Mouse (Mus musculus): ENCODE measurements around the gene 4930469K13Rik. TPM values are rescaled to one million over a fixed set of nuclear protein-coding genes. Genes with fewer than 3 reads are reported as not detected.
"Not testable (repeated sequence)": the region's sequence is repeated elsewhere in the genome, so short reads cannot be mapped to it uniquely, and the experiment has no call there.

Gene 4930469K13Rik
- not detected in 2 replicates for polyA plus RNA-seq (2014; fragmentation: Nextera tagmentation; extraction: Ambion mirVana)

GRCm38 (mm10) chr11:34098422-34098821, at the start of gene 4930469K13Rik:
4930469K13Rik (minus strand) TSS chr11:34098554.
- Histone ChIP-seq H3K4me3 (ENCODE audit: low read depth, low read length) (no peak within 1 kb of the TSS), H3K27ac (ENCODE audit: low read depth, low read length) (no peak within 1 kb of the TSS), H3K36me3 (ENCODE audit: control insufficient read depth, insufficient read depth, low read length) (no peaks in the 10 kb centered on the region), H3K9me3 (ENCODE audit: control insufficient read depth, low read length) (no peaks in the 10 kb centered on the region), H3K4me1 (replicated peaks; ENCODE audit: control insufficient read depth, insufficient read depth, low read length) (no peaks in the 10 kb centered on the region), H3K9ac (ENCODE audit: low read length) (no peak within 1 kb of the TSS), H3K27me3 (ENCODE audit: control insufficient read depth, insufficient read depth, low read length) (no peaks in the 10 kb centered on the region), H3K4me2 (ENCODE audit: low read depth, low read length, severe bottlenecking) (no peak within 1 kb of the TSS)
- WGBS, result 85% methylated on average over 10 of the region's 10 CpGs
- DNase-seq (ENCODE audit: low spot score) (no peak), ATAC-seq (replicated peaks; ENCODE audit: low FRiP score) (no peak)

DNA sequence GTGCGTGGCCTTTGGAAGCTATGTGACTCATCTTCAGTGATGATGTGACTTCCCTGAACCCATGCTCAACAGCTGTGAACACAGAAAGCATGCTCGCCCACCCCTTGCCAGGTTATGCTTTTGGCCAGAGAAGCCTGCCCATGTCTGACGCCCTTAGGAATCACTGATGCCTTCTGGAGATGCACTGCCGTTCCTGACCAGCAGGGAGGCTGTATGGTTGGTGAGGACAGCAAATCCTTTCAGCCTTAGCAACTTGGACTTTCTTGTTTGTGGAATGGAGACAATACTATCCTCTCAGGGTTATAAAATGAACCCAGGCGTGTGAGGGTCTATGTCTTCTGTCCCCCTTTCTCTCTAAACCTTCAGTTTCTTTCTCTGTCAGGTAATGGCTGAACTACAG, 48.6 kb upstream of the 4930469K13Rik start:
- 74% methylated on average over 5 of the region's 5 CpGs for WGBS
- ATAC-seq (replicated peaks; ENCODE audit: low FRiP score), result no peak
- no peak overlapping the region for H3K9ac ChIP-seq (ENCODE audit: low read length)
- no peak overlapping the region for H3K4me3 ChIP-seq (ENCODE audit: low read depth, low read length)
- H3K27ac ChIP-seq (ENCODE audit: low read depth, low read length), result no peak overlapping the region
- no peaks in the 10 kb centered on the region for H3K4me1 ChIP-seq (replicated peaks; ENCODE audit: control insufficient read depth, insufficient read depth, low read length)
- DNase-seq (ENCODE audit: low spot score), result peak; percentile 46
- H3K36me3 ChIP-seq (ENCODE audit: control insufficient read depth, insufficient read depth, low read length), result no peaks in the 10 kb centered on the region
- H3K4me2 ChIP-seq (ENCODE audit: low read depth, low read length, severe bottlenecking), result no peak overlapping the region
- H3K27me3 ChIP-seq (ENCODE audit: control insufficient read depth, insufficient read depth, low read length), result peaks cover 2% of the 10 kb centered on the region; the same call in 1 of the 2 replicates
- no peaks in the 10 kb centered on the region for H3K9me3 ChIP-seq (ENCODE audit: control insufficient read depth, low read length)

- Histone ChIP-seq H3K27ac (ENCODE audit: low read depth, low read length) (no peak overlapping the region), H3K4me1 (replicated peaks; ENCODE audit: control insufficient read depth, insufficient read depth, low read length) (no peaks in the 10 kb centered on the region), H3K27me3 (ENCODE audit: control insufficient read depth, insufficient read depth, low read length) (peaks cover 5% of the 10 kb centered on the region; the same call in 1 of the 2 replicates), H3K4me2 (ENCODE audit: low read depth, low read length, severe bottlenecking) (no peak overlapping the region), H3K9me3 (ENCODE audit: control insufficient read depth, low read length) (no peaks in the 10 kb centered on the region), H3K4me3 (ENCODE audit: low read depth, low read length) (no peak overlapping the region), H3K36me3 (ENCODE audit: control insufficient read depth, insufficient read depth, low read length) (no peaks in the 10 kb centered on the region), H3K9ac (ENCODE audit: low read length) (no peak overlapping the region)
- no peak for DNase-seq (ENCODE audit: low spot score)
- ATAC-seq (replicated peaks; ENCODE audit: low FRiP score), result no peak
- WGBS, result 73% methylated on average over 4 of the region's 4 CpGs
These were observed 46.1 kb upstream of the 4930469K13Rik start for GRCm38 (mm10) chr11:34144421-34144820.

DNA sequence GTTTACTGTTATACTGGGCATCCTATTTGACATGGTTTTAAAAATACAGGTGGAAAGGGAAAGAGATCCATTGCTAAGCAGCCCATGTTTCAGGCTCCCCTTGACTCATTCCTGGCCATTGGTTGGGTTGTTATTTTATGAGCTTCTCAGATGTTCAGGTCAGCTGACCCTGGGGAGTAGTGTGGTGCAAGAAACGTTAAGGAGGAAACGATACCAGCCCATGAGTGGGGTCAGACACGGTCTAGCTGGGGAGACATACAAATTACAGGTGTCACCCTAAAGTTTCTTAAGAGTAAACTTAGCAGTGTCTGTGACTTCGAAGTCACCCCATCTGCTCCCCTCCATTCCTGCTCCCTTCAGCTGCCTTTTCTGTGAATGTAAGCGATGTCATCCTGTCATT, 45.6 kb upstream of the 4930469K13Rik start:
- WGBS, result 89% methylated on average over 5 of the region's 5 CpGs
- Histone ChIP-seq H3K27ac (ENCODE audit: low read depth, low read length) (no peak overlapping the region), H3K4me3 (ENCODE audit: low read depth, low read length) (no peak overlapping the region), H3K27me3 (ENCODE audit: control insufficient read depth, insufficient read depth, low read length) (peaks cover 5% of the 10 kb centered on the region; the same call in 1 of the 2 replicates), H3K4me1 (replicated peaks; ENCODE audit: control insufficient read depth, insufficient read depth, low read length) (no peaks in the 10 kb centered on the region), H3K9me3 (ENCODE audit: control insufficient read depth, low read length) (no peaks in the 10 kb centered on the region), H3K9ac (ENCODE audit: low read length) (no peak overlapping the region), H3K36me3 (ENCODE audit: control insufficient read depth, insufficient read depth, low read length) (no peaks in the 10 kb centered on the region), H3K4me2 (ENCODE audit: low read depth, low read length, severe bottlenecking) (no peak overlapping the region)
- no peak for ATAC-seq (replicated peaks; ENCODE audit: low FRiP score)
- DNase-seq (ENCODE audit: low spot score), result no peak

DNA sequence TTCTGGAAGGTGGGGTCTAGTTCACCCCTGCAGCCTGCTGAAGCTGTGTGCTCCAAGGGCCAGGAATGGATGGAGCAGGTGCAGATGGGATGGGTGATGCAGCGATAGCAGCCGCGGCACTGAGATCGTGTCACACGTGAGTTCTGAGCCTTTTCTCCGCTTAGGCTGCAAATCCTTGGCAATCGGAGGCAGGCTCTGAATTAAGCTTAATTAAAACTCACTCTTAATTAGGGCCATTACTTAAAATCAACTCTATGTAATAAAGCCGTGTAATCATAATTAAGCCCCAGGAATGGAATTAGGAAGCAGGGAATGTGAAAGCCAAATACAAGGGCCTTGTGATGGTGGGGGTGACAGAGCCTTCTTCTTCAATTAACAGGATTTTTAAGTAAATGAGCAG, 40.9 kb upstream of the 4930469K13Rik start:
- Histone ChIP-seq H3K4me3 (ENCODE audit: low read depth, low read length) (no peak overlapping the region), H3K9me3 (ENCODE audit: control insufficient read depth, low read length) (no peaks in the 10 kb centered on the region), H3K4me2 (ENCODE audit: low read depth, low read length, severe bottlenecking) (no peak overlapping the region), H3K4me1 (replicated peaks; ENCODE audit: control insufficient read depth, insufficient read depth, low read length) (no peaks in the 10 kb centered on the region), H3K9ac (ENCODE audit: low read length) (no peak overlapping the region), H3K36me3 (ENCODE audit: control insufficient read depth, insufficient read depth, low read length) (no peaks in the 10 kb centered on the region), H3K27ac (ENCODE audit: low read depth, low read length) (no peak overlapping the region), H3K27me3 (ENCODE audit: control insufficient read depth, insufficient read depth, low read length) (peaks cover 7% of the 10 kb centered on the region; the same call in 1 of the 2 replicates)
- 57% methylated on average over 8 of the region's 8 CpGs for WGBS
- DNase-seq (ENCODE audit: low spot score) (peak; percentile 44), ATAC-seq (replicated peaks; ENCODE audit: low FRiP score) (no peak)

DNA sequence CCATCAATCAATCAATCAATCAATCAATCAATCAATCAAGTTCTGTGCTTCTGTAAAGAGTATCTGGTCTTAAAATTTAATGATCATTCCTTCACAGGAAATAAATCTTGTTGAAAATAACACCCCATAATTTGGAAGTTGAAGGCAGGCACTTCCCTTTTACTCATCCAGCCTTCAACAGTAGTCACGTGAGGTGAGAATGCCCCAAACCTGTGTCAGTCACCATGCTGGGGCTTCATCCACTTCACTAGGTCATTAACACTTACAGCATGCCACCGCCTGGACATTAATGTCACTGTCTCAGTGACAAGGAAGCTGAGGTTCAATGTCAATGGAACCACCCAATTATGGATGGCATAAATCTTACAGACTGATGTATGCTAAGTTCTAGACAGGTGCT, 30.1 kb upstream of the 4930469K13Rik start:
- ATAC-seq (replicated peaks; ENCODE audit: low FRiP score), result no peak
- no peak for DNase-seq (ENCODE audit: low spot score)
- H3K36me3 ChIP-seq (ENCODE audit: control insufficient read depth, insufficient read depth, low read length), result no peaks in the 10 kb centered on the region
- H3K9ac ChIP-seq (ENCODE audit: low read length), result no peak overlapping the region
- H3K4me1 ChIP-seq (replicated peaks; ENCODE audit: control insufficient read depth, insufficient read depth, low read length), result no peaks in the 10 kb centered on the region
- no peaks in the 10 kb centered on the region for H3K9me3 ChIP-seq (ENCODE audit: control insufficient read depth, low read length)
- no peak overlapping the region for H3K27ac ChIP-seq (ENCODE audit: low read depth, low read length)
- H3K4me3 ChIP-seq (ENCODE audit: low read depth, low read length), result no peak overlapping the region
- H3K4me2 ChIP-seq (ENCODE audit: low read depth, low read length, severe bottlenecking), result no peak overlapping the region
- H3K27me3 ChIP-seq (ENCODE audit: control insufficient read depth, insufficient read depth, low read length), result no peaks in the 10 kb centered on the region; the same call in 1 of the 2 replicates
- 85% methylated on average over 2 of the region's 2 CpGs for WGBS

DNA sequence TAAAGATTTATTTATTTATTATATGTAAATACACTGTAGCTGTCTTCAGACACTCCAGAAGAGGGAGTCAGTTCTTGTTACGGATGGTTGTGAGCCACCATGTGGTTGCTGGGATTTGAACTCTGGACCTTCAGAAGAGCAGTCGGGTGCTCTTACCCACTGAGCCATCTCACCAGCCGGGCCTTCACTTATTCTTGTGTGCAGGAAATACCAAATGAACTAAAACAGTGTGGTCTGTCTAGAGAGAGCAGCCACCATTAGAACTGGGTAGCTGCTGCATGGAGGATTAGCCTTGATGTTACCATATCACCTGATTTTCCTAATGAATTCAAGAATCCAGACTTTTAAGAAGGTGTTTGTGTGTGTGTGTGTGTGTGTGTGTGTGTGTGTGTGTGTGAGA, 27.4 kb upstream of the 4930469K13Rik start:
- H3K9me3 ChIP-seq (ENCODE audit: control insufficient read depth, low read length); DNase-seq (ENCODE audit: low spot score); H3K27ac ChIP-seq (ENCODE audit: low read depth, low read length); ATAC-seq (replicated peaks; ENCODE audit: low FRiP score); H3K4me3 ChIP-seq (ENCODE audit: low read depth, low read length); H3K4me2 ChIP-seq (ENCODE audit: low read depth, low read length, severe bottlenecking); H3K36me3 ChIP-seq (ENCODE audit: control insufficient read depth, insufficient read depth, low read length); H3K9ac ChIP-seq (ENCODE audit: low read length); H3K4me1 ChIP-seq (replicated peaks; ENCODE audit: control insufficient read depth, insufficient read depth, low read length); H3K27me3 ChIP-seq (ENCODE audit: control insufficient read depth, insufficient read depth, low read length): not testable (repeated sequence)
- 77% methylated on average over 3 of the region's 3 CpGs for WGBS

DNA sequence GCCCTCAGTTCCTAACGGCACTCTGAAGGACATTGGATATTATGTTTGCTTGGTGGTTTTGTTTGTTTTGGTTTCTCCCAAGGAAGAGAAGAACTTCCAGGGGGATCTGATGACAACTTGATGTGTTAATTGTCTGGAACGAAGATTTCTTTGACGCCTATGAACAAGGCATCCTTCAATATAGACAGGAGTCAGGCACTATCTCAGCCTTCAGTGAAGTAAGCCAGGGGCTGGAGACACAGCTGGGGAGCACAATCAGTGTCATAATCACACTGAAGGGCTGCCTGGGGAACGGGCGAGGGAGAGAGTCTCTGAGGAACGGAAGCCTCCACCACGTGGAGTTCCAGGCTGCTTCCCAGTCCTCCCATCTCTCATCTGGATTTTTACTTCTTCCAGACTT, 26.5 kb upstream of the 4930469K13Rik start:
- Histone ChIP-seq H3K27ac (ENCODE audit: low read depth, low read length) (no peak overlapping the region), H3K9me3 (ENCODE audit: control insufficient read depth, low read length) (no peaks in the 10 kb centered on the region), H3K4me3 (ENCODE audit: low read depth, low read length) (no peak overlapping the region), H3K4me1 (replicated peaks; ENCODE audit: control insufficient read depth, insufficient read depth, low read length) (no peaks in the 10 kb centered on the region), H3K27me3 (ENCODE audit: control insufficient read depth, insufficient read depth, low read length) (no peaks in the 10 kb centered on the region; the same call in 1 of the 2 replicates), H3K36me3 (ENCODE audit: control insufficient read depth, insufficient read depth, low read length) (no peaks in the 10 kb centered on the region), H3K9ac (ENCODE audit: low read length) (no peak overlapping the region), H3K4me2 (ENCODE audit: low read depth, low read length, severe bottlenecking) (no peak overlapping the region)
- no peak for ATAC-seq (replicated peaks; ENCODE audit: low FRiP score)
- 72% methylated on average over 7 of the region's 7 CpGs for WGBS
- DNase-seq (ENCODE audit: low spot score), result no peak

GRCm38 (mm10) chr11:34123147-34123546, 24.8 kb upstream of the 4930469K13Rik start:
- Histone ChIP-seq H3K36me3 (ENCODE audit: control insufficient read depth, insufficient read depth, low read length) (no peaks in the 10 kb centered on the region), H3K4me1 (replicated peaks; ENCODE audit: control insufficient read depth, insufficient read depth, low read length) (no peaks in the 10 kb centered on the region), H3K4me2 (ENCODE audit: low read depth, low read length, severe bottlenecking) (no peak overlapping the region), H3K9me3 (ENCODE audit: control insufficient read depth, low read length) (no peaks in the 10 kb centered on the region), H3K27me3 (ENCODE audit: control insufficient read depth, insufficient read depth, low read length) (no peaks in the 10 kb centered on the region; the same call in 1 of the 2 replicates), H3K4me3 (ENCODE audit: low read depth, low read length) (no peak overlapping the region), H3K9ac (ENCODE audit: low read length) (no peak overlapping the region), H3K27ac (ENCODE audit: low read depth, low read length) (no peak overlapping the region)
- DNase-seq (ENCODE audit: low spot score), result no peak
- WGBS, result 11% methylated on average over 2 of the region's 2 CpGs
- ATAC-seq (replicated peaks; ENCODE audit: low FRiP score), result no peak
